Mouse (Mus musculus) liver, embryonic 11.5 days (tissue): ENCODE data around the gene Slc4a2. TPM values are rescaled to one million over a fixed set of nuclear protein-coding genes. Genes with fewer than 3 reads are reported as not detected.

Experiments used
- ATAC-seq: fragments of 200-750 bp; cut with Nextera tagmentation; replicated peaks from 2 replicates; pipeline ENCODE4 v1.8.0; 2017; ENCODE audit warnings: moderate number of reproducible peaks, mild to moderate bottlenecking, moderate TSS enrichment, moderate library complexity; ENCODE audit not compliant: low FRiP score
- DNase-seq: peaks from one replicate; pipeline ENCODE4 v3.0.0-alpha.2; 2017; ENCODE audit warnings: low spot score
- H3K27ac ChIP-seq: fragments of 300-500 bp; sonication (generic); 2 replicates; pipeline ENCODE4 v1.5.1; 2014; ENCODE audit warnings: mild to moderate bottlenecking, low read depth, low read length, control low read depth
- H3K27me3 ChIP-seq: fragments of 300-500 bp; sonication (generic); replicated peaks from 2 replicates; pipeline ENCODE4 v1.6.1; 2014; ENCODE audit warnings: low read length, mixed read lengths; ENCODE audit not compliant: control insufficient read depth, insufficient read depth
- H3K36me3 ChIP-seq: fragments of 300-500 bp; sonication (generic); 2 replicates; pipeline ENCODE4 v1.6.1; 2014; ENCODE audit warnings: mild to moderate bottlenecking, low read length, moderate library complexity, mixed read lengths; ENCODE audit not compliant: control insufficient read depth, insufficient read depth
- H3K4me1 ChIP-seq: fragments of 300-500 bp; sonication (generic); replicated peaks from 2 replicates; pipeline ENCODE4 v1.6.1; 2014; ENCODE audit warnings: low read length, mixed read lengths; ENCODE audit not compliant: control insufficient read depth, insufficient read depth
- H3K4me2 ChIP-seq: fragments of 300-500 bp; sonication (generic); 2 replicates; pipeline ENCODE4 v1.6.1; 2014; ENCODE audit warnings: mild to moderate bottlenecking, control low read depth, moderate library complexity
- H3K4me3 ChIP-seq: fragments of 300-500 bp; sonication (generic); 2 replicates; pipeline ENCODE4 v1.5.1; 2014; ENCODE audit warnings: low read depth, low read length, control low read depth
- H3K9ac ChIP-seq: fragments of 300-500 bp; sonication (generic); 2 replicates; pipeline ENCODE4 v1.6.1; 2014; ENCODE audit warnings: low read depth, low read length, control low read depth
- H3K9me3 ChIP-seq: fragments of 300-500 bp; sonication (generic); 2 replicates; pipeline ENCODE4 v1.6.1; 2016; ENCODE audit warnings: low read length, inconsistent platforms, mixed read lengths; ENCODE audit not compliant: control insufficient read depth
- WGBS: fragments of 180-500 bp; shearing (Covaris S2); extraction: QIAGEN DNeasy Blood & Tissue Kit; methylation state at CpG from one replicate; pipeline ENCODE4 v1.1.7; 2014; 5-methylcytosine and 5-hydroxymethylcytosine counted together
- polyA plus RNA-seq: library from polyadenylated mRNA; unstranded; fragments of >200 nt; fragmentation: Nextera tagmentation; extraction: Ambion mirVana; gene quantifications from 2 replicates; pipeline ENCODE4 v1.2.1, GENCODE M21; 2014

The Slc4a2 gene
- polyA plus RNA-seq, 1 experiment from 2014 or later, result 22.4 TPM

GRCm38 (mm10) chr5:24486738-24487137 lies 63.1 kb downstream of the Slc4a2 start:
- no peaks in the 10 kb centered on the region for H3K9me3 ChIP-seq
- H3K9ac ChIP-seq, result no peak overlapping the region
- DNase-seq (no peak), ATAC-seq (no peak)
- no peak overlapping the region for H3K27ac ChIP-seq
- peaks cover 26% of the 10 kb centered on the region for H3K36me3 ChIP-seq
- H3K4me2 ChIP-seq, result no peak overlapping the region
- 85% methylated on average over 5 of the region's 5 CpGs for WGBS
- peaks cover 14% of the 10 kb centered on the region for H3K4me1 ChIP-seq
- H3K4me3 ChIP-seq, result no peak overlapping the region
- no peaks in the 10 kb centered on the region for H3K27me3 ChIP-seq

- Histone ChIP-seq H3K4me2 (no peak overlapping the region), H3K27me3 (no peaks in the 10 kb centered on the region), H3K9me3 (no peaks in the 10 kb centered on the region), H3K27ac (0 out of 2 replicates have a peak overlapping the region, but pooled peaks have one; percentile 3), H3K9ac (no peak overlapping the region), H3K36me3 (peaks cover 30% of the 10 kb centered on the region), H3K4me3 (no peak overlapping the region), H3K4me1 (no peaks in the 10 kb centered on the region)
- 83% methylated on average over 14 of the region's 14 CpGs for WGBS
- no peak for DNase-seq
- no peak for ATAC-seq
These were observed 66.8 kb downstream of the Slc4a2 start for GRCm38 (mm10) chr5:24490413-24490920.

Other genes with a start within 250 kb of the Slc4a2 start
- gene Kcnh2, start 72.2 kb upstream of the Slc4a2 start, polyA plus RNA-seq, result 2.5 and 3.8 TPM in 2 replicates
- gene Nos3, start 59.0 kb upstream of the Slc4a2 start, polyA plus RNA-seq, result 6.4 and 7.2 TPM in 2 replicates
- 0.75 and 1.0 TPM in 2 replicates for gene Atg9b, start 31.7 kb upstream of the Slc4a2 start, polyA plus RNA-seq
- 54.6 and 55.2 TPM in 2 replicates for gene Abcb8, start 30.2 kb upstream of the Slc4a2 start, polyA plus RNA-seq
- 0.19 TPM in 1 of 2 replicates, not detected in the other for gene Asic3, start 10.4 kb upstream of the Slc4a2 start, polyA plus RNA-seq
- 25.2 and 25.9 TPM in 2 replicates for gene Cdk5, start 307 bp upstream of the Slc4a2 start, polyA plus RNA-seq
- 95.1 and 101 TPM in 2 replicates for gene Fastk, start 21.4 kb downstream of the Slc4a2 start, polyA plus RNA-seq
- gene Tmub1, start 24.0 kb downstream of the Slc4a2 start, polyA plus RNA-seq, result 12.3 and 12.4 TPM in 2 replicates
- gene Agap3, start 28.3 kb downstream of the Slc4a2 start, polyA plus RNA-seq, result 29.4 and 30.6 TPM in 2 replicates
- 0.04 TPM in 1 of 2 replicates, not detected in the other for gene Gbx1, start 103.4 kb downstream of the Slc4a2 start, polyA plus RNA-seq
- 0.23 and 0.30 TPM in 2 replicates for gene Asb10, start 117.1 kb downstream of the Slc4a2 start, polyA plus RNA-seq
- gene 4931409K22Rik, start 133.0 kb downstream of the Slc4a2 start, polyA plus RNA-seq, result 0.18 TPM in 1 of 2 replicates, not detected in the other
- gene Abcf2, start 153.6 kb downstream of the Slc4a2 start, polyA plus RNA-seq, result 122 and 144 TPM in 2 replicates
- 14.6 TPM in 2 replicates for gene Chpf2, start 162.9 kb downstream of the Slc4a2 start, polyA plus RNA-seq
- gene Smarcd3, start 200.6 kb downstream of the Slc4a2 start, polyA plus RNA-seq, result 13.6 and 15.2 TPM in 2 replicates